Mouse (Mus musculus) heart, postnatal 0 days (tissue): Measurements from ENCODE around the gene Egf.

Experiments
- CTCF ChIP-seq: IDR thresholded peaks from 2 replicates; pipeline ENCODE4 v1.5.1; 2016; ENCODE audit warnings: antibody characterized with exemption, control low read depth, low read depth
- EP300 ChIP-seq: IDR thresholded peaks from 2 replicates; pipeline ENCODE4 v1.6.1; 2016; ENCODE audit warnings: antibody characterized with exemption, low read depth

- TF ChIP-seq EP300: no peak
- no peak for TF ChIP-seq CTCF
These were observed 113.5 kb downstream of the Egf start for GRCm38 (mm10) chr3:129641621-129642020.
